Mouse (Mus musculus) G1E-ER4 (cell line): Measurements from ENCODE around the gene Ptpn7. TPM values are rescaled to one million over a fixed set of nuclear protein-coding genes. Genes with fewer than 3 reads are reported as not detected.

Experiments
- GATA1 ChIP-seq: IDR thresholded peaks from one replicate; pipeline ENCODE4 v1.8.0; 2012; ENCODE audit warnings: low read length, inconsistent platforms
- polyA plus RNA-seq: library from polyadenylated mRNA; stranded (reverse); fragments of >175 nt; gene quantifications from 2 replicates; pipeline ENCODE4 v1.2.3, GENCODE M21; 2012

Gene Ptpn7
- polyA plus RNA-seq, result 323 and 358 TPM in 2 replicates

DNA sequence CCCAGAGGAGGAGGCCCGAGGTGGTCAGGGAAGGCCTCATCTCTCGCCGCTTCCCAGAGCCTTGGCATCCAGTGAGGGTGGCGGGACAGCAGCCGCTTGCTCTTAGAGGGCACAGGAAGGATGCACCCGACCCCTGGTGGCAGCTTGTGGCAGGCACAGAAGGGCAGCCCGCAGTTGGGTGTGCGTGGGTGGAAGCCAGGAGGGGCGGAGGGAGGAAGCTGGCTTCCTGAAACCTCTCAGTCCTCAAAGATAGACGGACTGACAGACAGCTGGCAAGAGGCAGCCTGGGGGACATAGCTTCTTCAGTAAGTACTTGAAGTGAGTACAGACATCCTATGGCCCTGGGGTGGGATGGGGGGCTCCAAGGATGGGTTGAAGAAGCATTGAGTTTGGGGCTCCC lies at the start of gene Ptpn7:
TSS of gene Ptpn7 (plus strand) at position 228 of the 400 bp plus-strand sequence.
- no peak for TF ChIP-seq GATA1

- no peak for TF ChIP-seq GATA1
Observed at GRCm38 (mm10) chr1:135083465-135083864, 49.0 kb upstream of the Ptpn7 start.

GRCm38 (mm10) chr1:135085296-135085871 lies 47.1 kb upstream of the Ptpn7 start:
- TF ChIP-seq GATA1, result no peak

DNA sequence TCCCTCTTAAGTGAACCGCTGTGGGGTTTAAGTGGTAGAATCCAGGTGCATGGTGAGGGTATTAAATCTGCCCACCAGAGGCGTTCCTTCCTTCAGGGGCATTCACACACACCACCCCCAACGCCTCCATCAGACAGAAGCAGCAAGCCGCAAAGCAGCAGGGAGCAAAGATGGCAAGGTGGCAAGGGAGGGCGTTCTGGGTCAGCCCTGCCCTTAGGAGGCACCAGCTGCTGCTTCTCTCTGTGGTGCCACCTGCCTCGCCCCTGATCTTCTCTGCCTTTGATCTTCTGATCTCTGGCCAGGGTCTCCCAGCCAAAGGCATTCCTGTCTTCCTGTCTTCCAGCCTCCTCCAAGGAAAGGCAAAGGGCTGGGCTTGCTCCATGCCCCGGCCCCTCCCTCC lies 46.5 kb upstream of the Ptpn7 start:
- TF ChIP-seq GATA1, result no peak

- no peak for TF ChIP-seq GATA1
Observed at GRCm38 (mm10) chr1:135087414-135087813, 45.1 kb upstream of the Ptpn7 start.

GRCm38 (mm10) chr1:135089626-135090025 lies 42.9 kb upstream of the Ptpn7 start:
- no peak for TF ChIP-seq GATA1

GRCm38 (mm10) chr1:135090914-135091313 lies 41.6 kb upstream of the Ptpn7 start:
- TF ChIP-seq GATA1, result no peak

GRCm38 (mm10) chr1:135094723-135095122 lies 37.8 kb upstream of the Ptpn7 start:
- TF ChIP-seq GATA1, result no peak

DNA sequence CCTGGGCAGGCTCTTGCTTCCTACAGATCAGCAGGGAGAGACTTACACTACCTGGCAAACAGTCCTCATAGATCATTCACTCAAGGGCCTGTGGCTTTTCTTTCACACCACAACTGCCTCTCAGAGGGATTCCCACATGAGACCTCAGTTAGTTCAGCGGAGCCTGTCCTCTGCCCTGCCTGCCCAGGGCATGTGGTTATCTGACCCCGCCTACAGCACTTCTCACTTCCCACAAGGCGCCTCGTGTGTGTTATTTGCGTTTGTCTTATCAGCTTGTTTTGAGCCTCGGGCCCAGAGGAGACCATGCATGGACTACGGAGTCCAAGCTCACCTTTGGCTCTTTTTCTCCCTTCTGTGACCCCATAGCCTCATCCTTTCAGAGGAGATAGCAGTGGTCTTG lies 37.3 kb upstream of the Ptpn7 start:
- TF ChIP-seq GATA1, result no peak

DNA sequence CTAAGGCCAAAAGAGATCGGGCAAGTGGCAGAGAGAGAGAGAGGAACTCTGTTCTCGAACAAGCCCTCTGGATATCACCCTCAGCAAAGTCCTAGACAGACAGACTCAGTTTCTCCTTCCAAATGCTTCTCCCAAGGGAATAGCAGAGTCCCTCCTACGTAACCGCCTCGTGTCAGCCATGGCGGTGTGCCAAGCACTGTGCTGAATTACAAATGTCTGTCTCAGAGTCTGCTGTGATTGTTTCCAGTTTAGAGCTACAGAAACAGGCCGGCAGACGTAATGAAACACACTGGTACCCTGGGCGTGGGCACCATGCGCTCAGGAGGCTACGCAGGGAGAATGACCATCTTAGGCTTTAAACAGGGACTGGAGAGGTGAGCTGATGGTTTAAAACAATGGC lies 36.2 kb upstream of the Ptpn7 start:
- TF ChIP-seq GATA1, result no peak

GRCm38 (mm10) chr1:135097441-135097840 lies 35.1 kb upstream of the Ptpn7 start:
- no peak for TF ChIP-seq GATA1

DNA sequence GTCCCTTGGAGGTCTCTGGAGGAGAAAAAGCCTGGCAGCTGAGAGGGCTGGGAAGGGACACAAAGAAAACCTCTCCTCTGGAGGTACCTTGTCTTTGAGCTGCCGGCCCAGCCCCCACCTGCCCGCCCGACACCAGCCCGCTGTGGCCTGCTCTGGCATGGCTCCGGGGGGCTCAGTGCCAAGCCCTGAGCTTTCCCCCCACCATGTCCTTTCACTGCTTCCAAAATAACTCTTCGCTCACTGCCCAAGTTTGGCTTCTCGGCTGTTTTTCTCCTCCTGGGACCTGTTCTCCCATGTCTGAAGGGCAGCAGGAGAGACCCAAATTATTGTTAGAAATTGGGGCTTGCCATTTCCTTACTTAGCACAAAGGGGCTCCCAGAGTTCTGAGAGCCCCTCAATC lies 34.1 kb upstream of the Ptpn7 start:
- TF ChIP-seq GATA1, result no peak

DNA sequence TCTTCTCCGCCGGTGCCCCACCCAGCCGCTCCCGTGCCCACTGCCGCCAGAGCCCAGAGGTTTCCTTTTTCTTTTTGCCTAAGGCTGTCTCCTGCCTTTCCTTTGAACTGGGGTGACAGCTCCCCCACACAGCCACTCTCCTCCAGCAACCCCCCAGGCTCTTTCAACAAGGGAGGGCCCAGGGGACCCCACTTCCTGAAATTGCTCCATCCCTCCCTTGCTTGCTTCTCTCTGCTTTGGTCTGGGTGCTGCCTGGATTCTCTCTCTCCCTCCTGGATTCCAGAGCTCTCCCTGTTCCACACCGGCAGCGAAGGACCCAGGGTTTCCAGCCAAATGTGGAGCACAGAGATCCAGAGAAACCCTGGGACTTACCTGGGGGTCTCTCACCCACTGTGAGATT lies 32.1 kb upstream of the Ptpn7 start:
- no peak for TF ChIP-seq GATA1

GRCm38 (mm10) chr1:135105124-135105523 lies 27.4 kb upstream of the Ptpn7 start, which contains the start of gene Lgr6:
Gene Lgr6, minus strand, starts transcription at chr1:135105276.
- TF ChIP-seq GATA1, result no peak

- no peak for TF ChIP-seq GATA1
Observed at GRCm38 (mm10) chr1:135105951-135106350, 26.5 kb upstream of the Ptpn7 start.

DNA sequence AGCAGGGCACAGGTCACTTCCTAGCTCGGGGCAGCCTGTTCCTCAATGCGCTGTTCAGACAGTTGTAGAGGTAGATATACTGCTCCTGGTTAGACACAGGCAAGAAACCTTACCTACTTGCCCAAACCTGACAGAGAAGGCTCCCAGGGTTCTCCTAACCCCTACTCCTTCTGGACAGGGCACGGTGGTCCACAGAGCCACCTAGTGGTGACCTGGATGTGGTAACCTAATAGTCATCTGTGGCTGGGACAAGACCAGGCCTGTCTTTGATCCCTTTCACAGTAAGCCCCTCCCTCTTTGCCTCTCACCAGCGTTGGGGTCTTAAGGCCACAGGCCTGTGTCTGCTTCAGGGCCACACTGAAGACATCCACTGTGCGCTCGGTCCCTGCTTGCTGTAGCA lies 23.9 kb upstream of the Ptpn7 start:
- TF ChIP-seq GATA1, result no peak

DNA sequence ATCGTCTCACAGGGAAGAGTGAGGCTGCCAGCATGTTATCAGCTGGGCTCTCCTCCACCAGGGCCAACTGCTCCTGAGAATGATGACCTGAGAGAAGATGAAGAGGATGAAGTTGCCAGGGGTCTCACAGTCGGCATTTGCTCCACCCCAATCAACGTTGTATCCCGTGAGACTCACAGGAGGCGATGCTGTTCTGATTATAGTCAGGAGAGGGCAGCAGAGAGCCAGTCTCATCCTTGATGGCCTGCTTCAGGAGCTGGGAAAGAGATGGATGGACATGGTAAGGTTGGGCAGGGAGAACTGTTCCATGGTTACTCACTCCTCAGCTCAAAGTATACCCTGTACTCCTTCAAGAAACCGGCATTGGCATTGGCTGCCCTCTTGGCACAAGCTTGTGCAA lies 22.4 kb upstream of the Ptpn7 start:
- no peak for TF ChIP-seq GATA1

- no peak for TF ChIP-seq GATA1
Observed at GRCm38 (mm10) chr1:135112661-135113060, 19.8 kb upstream of the Ptpn7 start.
